Mouse (Mus musculus) heart, adult 2 months (tissue): ENCODE data around the gene Cbx8. TPM values are rescaled to one million over a fixed set of nuclear protein-coding genes. Genes with fewer than 3 reads are reported as not detected.

ENCODE experiments used
- DNase-seq, 2 experiments: peaks; one replicate each; pipeline ENCODE4 v3.0.0; 2021
- H3K27ac ChIP-seq: fragments of 200-600 bp; 2 replicates; pipeline ENCODE4 v1.8.1; 2022
- H3K27me3 ChIP-seq: fragments of 200-500 bp; 2 replicates; pipeline ENCODE4 v1.6.1; 2012; ENCODE audit warnings: mild to moderate bottlenecking, low read length, inconsistent platforms, mixed read lengths; ENCODE audit not compliant: control insufficient read depth, insufficient read depth
- H3K36me3 ChIP-seq: fragments of 200-500 bp; 2 replicates; pipeline ENCODE4 v1.6.1; 2012; ENCODE audit warnings: low read length, inconsistent platforms; ENCODE audit not compliant: control insufficient read depth, insufficient read depth
- H3K4me1 ChIP-seq: fragments of 200-500 bp; 2 replicates; pipeline ENCODE4 v1.6.1; 2011; ENCODE audit warnings: low read length; ENCODE audit not compliant: control insufficient read depth, insufficient read depth
- H3K4me3 ChIP-seq: fragments of 200-600 bp; 2 replicates; pipeline ENCODE4 v1.8.1; 2022
- H3K79me2 ChIP-seq: fragments of 200-500 bp; replicated peaks from 2 replicates; pipeline ENCODE4 v1.6.1; 2012; ENCODE audit warnings: mild to moderate bottlenecking, inconsistent platforms, low read length, moderate library complexity, mixed read lengths; ENCODE audit not compliant: control insufficient read depth, insufficient read depth
- H3K9ac ChIP-seq: fragments of 200-500 bp; 2 replicates; pipeline ENCODE4 v1.6.1; 2012; ENCODE audit warnings: low read depth, mild to moderate bottlenecking, control low read depth, inconsistent platforms, low read length, mixed read lengths
- CTCF ChIP-seq: fragments of 200-600 bp; IDR thresholded peaks from 2 replicates; pipeline ENCODE4 v1.8.1; 2022; ENCODE audit warnings: antibody characterized with exemption, mild to moderate bottlenecking, moderate library complexity
- EP300 ChIP-seq: fragments of 200-500 bp; IDR thresholded peaks from 2 replicates; pipeline ENCODE4 v1.6.1; 2011; ENCODE audit warnings: low read depth, low read length, control low read depth; ENCODE audit not compliant: insufficient read depth
- POLR2A ChIP-seq: fragments of 200-500 bp; IDR thresholded peaks from 2 replicates; pipeline ENCODE4 v1.6.1; 2011; ENCODE audit warnings: mild to moderate bottlenecking, low read depth, low read length, control low read depth; ENCODE audit not compliant: insufficient read depth
- WGBS: fragments of 180-500 bp; shearing (Covaris S2); methylation state at CpG from one replicate; pipeline ENCODE4 v1.1.7; 2018; 5-methylcytosine and 5-hydroxymethylcytosine counted together
- intact Hi-C: fragments of 180-260 bp; cut with DNase I; formaldehyde crosslinking; loops from one replicate; pipeline ENCODE4 v1.15.1; 2025
- polyA plus RNA-seq: library from polyadenylated mRNA; depleted of rRNA; stranded (reverse); fragments of >200 nt; gene quantifications from 2 replicates; pipeline ENCODE4 v1.2.3, GENCODE M21; 2012
- total RNA-seq, 2 experiments: library from RNA; stranded (reverse); gene quantifications; 2 replicates each; pipeline ENCODE4 v1.2.3; 2021

Cbx8 gene
- total and polyA plus RNA-seq, 3 experiments: 2.7 to 5.3 (median 4.0) TPM

GRCm38 (mm10) chr11:119056301-119057211 is 15.8 kb upstream of the Cbx8 start:
- Histone ChIP-seq H3K36me3 (no peaks in the 10 kb centered on the region), H3K79me2 (no peaks in the 10 kb centered on the region), H3K4me1 (peaks cover 2% of the 10 kb centered on the region; the same call in 1 of the 2 replicates), H3K27ac (peak overlapping the region; percentile 96), H3K27me3 (peaks cover 14% of the 10 kb centered on the region), H3K4me3 (peak overlapping the region; percentile 86), H3K9ac (peak overlapping the region; percentile 88)
- under 1% methylated on average over 57 of the region's 65 CpGs for WGBS
- peak; percentile 77 to 82 for DNase-seq
- no peak for TF ChIP-seq CTCF
- peak; percentile 58; the same call in 1 of the 2 replicates for TF ChIP-seq EP300
- peak; percentile 65 for TF ChIP-seq POLR2A
- intact Hi-C loops: loop anchor here (1.0 to 2.0 kb wide), 2 partner anchors 29 to 70 kb away; no protein-coding TSS in a partner anchor

GRCm38 (mm10) chr11:119055571-119056131 is 14.9 kb upstream of the Cbx8 start:
- Histone ChIP-seq H3K27me3 (peaks cover 16% of the 10 kb centered on the region), H3K4me1 (peaks cover 2% of the 10 kb centered on the region; the same call in 1 of the 2 replicates), H3K27ac (peak overlapping the region; percentile 96), H3K79me2 (no peaks in the 10 kb centered on the region), H3K4me3 (peak overlapping the region; percentile 86), H3K9ac (peak overlapping the region; percentile 41), H3K36me3 (no peaks in the 10 kb centered on the region)
- peak; percentile 50 to 68 for DNase-seq
- intact Hi-C loops: loop anchor here (2.0 kb wide), 2 partner anchors 15 to 71 kb away; partner anchors contain the start of gene Cbx8
- WGBS: 3% methylated on average over 32 of the region's 32 CpGs
- TF ChIP-seq EP300: no peak
- TF ChIP-seq CTCF: no peak

GRCm38 (mm10) chr11:119054351-119055345 is 13.9 kb upstream of the Cbx8 start:
- TF ChIP-seq POLR2A: no peak
- peak; percentile 73 for TF ChIP-seq CTCF
- TF ChIP-seq EP300: no peak
- Histone ChIP-seq H3K79me2 (no peaks in the 10 kb centered on the region), H3K36me3 (no peaks in the 10 kb centered on the region), H3K27me3 (peaks cover 22% of the 10 kb centered on the region), H3K27ac (no peak overlapping the region), H3K4me3 (peak overlapping the region; percentile 18), H3K4me1 (peaks cover 2% of the 10 kb centered on the region; the same call in 1 of the 2 replicates), H3K9ac (no peak overlapping the region)
- 9% methylated on average over 47 of the region's 47 CpGs for WGBS
- DNase-seq: peak; percentile 44 to 56
- intact Hi-C loops: loop anchor here (2.0 kb wide), 1 partner anchor 14 kb away; the partner anchor contains the start of gene Cbx8

GRCm38 (mm10) chr11:119053738-119054350 is 13.1 kb upstream of the Cbx8 start:
- peak overlapping the region; percentile 18 for H3K4me3 ChIP-seq
- H3K36me3 ChIP-seq: no peaks in the 10 kb centered on the region
- H3K27me3 ChIP-seq: peaks cover 25% of the 10 kb centered on the region
- no peaks in the 10 kb centered on the region for H3K79me2 ChIP-seq
- no peak overlapping the region for H3K9ac ChIP-seq
- no peak for TF ChIP-seq POLR2A
- DNase-seq: no peak
- intact Hi-C loops: loop anchor here (2.0 kb wide), 1 partner anchor 13 kb away; the partner anchor contains the start of gene Cbx8
- H3K4me1 ChIP-seq: peaks cover 2% of the 10 kb centered on the region; the same call in 1 of the 2 replicates
- H3K27ac ChIP-seq: no peak overlapping the region
- 1% methylated on average over 34 of the region's 35 CpGs for WGBS

- Histone ChIP-seq H3K36me3 (no peaks in the 10 kb centered on the region), H3K4me3 (peak overlapping the region; percentile 47), H3K4me1 (peaks cover 2% of the 10 kb centered on the region; the same call in 1 of the 2 replicates), H3K27me3 (peaks cover 24% of the 10 kb centered on the region), H3K27ac (no peak overlapping the region), H3K9ac (no peak overlapping the region), H3K79me2 (no peaks in the 10 kb centered on the region)
- under 1% methylated on average over 42 of the region's 42 CpGs for WGBS
- intact Hi-C loops: no loop called here
- no peak for TF ChIP-seq EP300
- TF ChIP-seq CTCF: peak; percentile 52
- peak; percentile 81 to 86 for DNase-seq
These were observed 12.5 kb upstream of the Cbx8 start for GRCm38 (mm10) chr11:119053257-119053670.
